Mouse (Mus musculus) layer of hippocampus, postnatal 25 days (tissue): Measurements from ENCODE around the gene Tuba3b. TPM values are rescaled to one million over a fixed set of nuclear protein-coding genes. Genes with fewer than 3 reads are reported as not detected.

ENCODE experiments used
- DNase-seq, 2 experiments: peaks; one replicate each; pipeline ENCODE4 v3.0.0; 2022; ENCODE audit warnings: mixed read lengths in 2 of 2, low spot score in 1 of 2; ENCODE audit errors: extremely low spot score in 1 of 2
- total RNA-seq, 2 experiments: library from RNA; stranded (reverse); gene quantifications; 2 replicates each; pipeline ENCODE4 v1.2.3; 2021

Tuba3b gene
- total RNA-seq, 2 experiments from 2014 or later, result not detected

- DNase-seq, result no peak
These were observed 10.9 kb upstream of the Tuba3b start for GRCm38 (mm10) chr6:145604648-145605047.

GRCm38 (mm10) chr6:145605203-145605602 lies 10.4 kb upstream of the Tuba3b start:
- DNase-seq, result no peak

GRCm38 (mm10) chr6:145607746-145608145 lies 7.8 kb upstream of the Tuba3b start:
- no peak for DNase-seq

- no peak for DNase-seq
These were observed 6.9 kb upstream of the Tuba3b start for GRCm38 (mm10) chr6:145608693-145609092.

DNA sequence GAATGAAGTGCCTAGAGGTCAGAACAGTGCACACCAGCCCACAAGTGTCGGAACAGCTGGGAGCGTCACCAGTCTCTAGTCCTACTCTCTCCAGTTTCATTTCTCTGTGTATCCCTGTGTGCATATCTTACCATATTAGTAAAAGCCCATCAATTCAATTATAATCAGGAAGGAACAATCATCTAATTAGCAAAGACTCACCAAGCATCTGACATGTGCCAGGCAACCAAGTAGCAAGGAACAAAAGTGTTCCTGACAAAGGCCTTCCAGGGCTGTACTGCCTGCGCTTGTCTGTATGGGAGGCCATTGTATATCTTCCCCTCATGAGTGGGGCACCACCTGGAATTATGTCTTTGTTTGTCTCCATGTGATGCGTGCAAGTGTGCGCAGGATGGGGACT lies 4.7 kb upstream of the Tuba3b start:
- no peak for DNase-seq

- no peak for DNase-seq
These were observed 2.9 kb upstream of the Tuba3b start for GRCm38 (mm10) chr6:145612611-145613010.

GRCm38 (mm10) chr6:145614219-145614618 lies 1.3 kb upstream of the Tuba3b start, which contains the start of gene Lmntd1:
TSS of gene Lmntd1 (minus strand) at chr6:145614319.
- DNase-seq, result no peak

- no peak for DNase-seq
These were observed 1.1 kb downstream of the Tuba3b start for GRCm38 (mm10) chr6:145616402-145617229.

DNA sequence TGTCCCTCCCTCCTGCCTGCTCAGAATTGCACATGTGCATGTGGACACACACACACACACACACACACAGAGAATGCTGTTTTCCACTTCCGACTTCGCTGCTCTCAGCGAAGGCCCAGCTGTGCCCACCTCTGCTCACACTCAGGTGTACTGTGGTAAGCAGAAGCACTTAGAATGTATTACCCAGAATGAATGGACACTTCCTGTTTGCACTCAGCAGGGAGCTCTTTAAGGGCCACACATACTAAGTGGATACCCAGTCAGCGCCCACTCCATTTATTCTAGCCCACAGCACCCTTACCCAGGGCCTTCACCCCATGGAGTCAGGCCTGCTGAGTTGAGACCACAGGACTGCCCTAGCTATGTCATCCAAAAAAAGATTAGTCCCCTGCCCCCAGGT lies 7.6 kb downstream of the Tuba3b start:
- no peak for DNase-seq

DNA sequence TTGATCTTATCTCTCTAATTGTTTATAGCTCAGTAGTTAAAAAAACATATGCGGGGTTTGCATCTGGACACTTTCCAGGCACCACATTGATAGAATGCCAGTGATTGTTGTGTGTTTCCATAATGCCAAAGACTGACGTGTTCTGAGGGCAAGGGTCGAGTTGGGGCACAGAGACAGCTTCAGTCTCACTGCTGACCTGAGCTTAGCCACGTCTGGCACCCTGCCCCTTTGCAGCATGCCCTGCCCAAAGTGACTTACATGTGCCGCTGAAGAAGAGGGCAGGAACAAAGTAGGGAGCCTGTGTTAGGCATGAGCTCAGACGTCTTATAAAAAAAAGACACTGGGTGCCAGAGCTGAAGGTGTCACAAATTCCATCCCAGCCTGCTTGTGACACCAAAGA lies 14.7 kb downstream of the Tuba3b start:
- no peak for DNase-seq

DNA sequence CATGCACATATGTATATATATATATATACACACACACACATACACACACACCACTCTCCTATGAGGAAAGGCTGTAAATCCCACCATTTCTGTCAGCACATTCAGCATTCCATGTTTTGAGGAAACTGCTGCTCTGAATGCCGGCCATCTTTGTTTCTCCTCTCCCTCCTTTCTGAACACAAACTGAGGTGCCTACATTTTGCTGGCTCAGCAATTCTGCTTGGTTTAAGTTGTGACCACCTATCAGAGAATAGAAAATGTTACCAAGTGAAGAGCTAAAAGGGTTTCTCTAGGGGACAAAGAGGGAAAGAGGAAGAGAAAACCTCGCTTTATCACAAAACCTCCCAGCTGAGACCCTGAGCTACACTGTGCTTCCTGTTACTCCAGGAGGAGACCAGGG lies 18.9 kb downstream of the Tuba3b start:
- DNase-seq, result no peak

DNA sequence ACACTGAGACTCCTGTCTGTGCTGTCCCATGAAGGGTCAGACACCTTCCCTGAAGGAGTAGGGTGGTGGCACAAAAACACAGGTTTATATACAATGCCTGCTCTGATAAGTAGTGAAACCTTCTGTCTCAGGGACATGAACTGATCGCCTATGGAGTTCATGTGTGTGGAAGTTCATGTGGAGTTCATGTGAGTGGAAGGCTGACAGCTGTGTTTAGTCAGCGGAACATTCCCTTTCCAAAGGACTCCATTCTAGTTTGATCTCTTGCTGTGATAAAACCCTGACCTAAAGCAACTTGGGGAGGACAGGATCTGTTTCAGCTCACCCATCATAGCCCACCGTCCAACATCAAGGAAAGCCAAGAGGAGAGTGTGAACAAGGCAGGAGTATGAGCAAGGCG lies 21.1 kb downstream of the Tuba3b start:
- DNase-seq, result no peak

GRCm38 (mm10) chr6:145638248-145638647 lies 22.7 kb downstream of the Tuba3b start:
- no peak for DNase-seq

GRCm38 (mm10) chr6:145640971-145641506 lies 25.5 kb downstream of the Tuba3b start:
- DNase-seq, result no peak

- no peak for DNase-seq
These were observed 36.4 kb downstream of the Tuba3b start for GRCm38 (mm10) chr6:145651976-145652375.

GRCm38 (mm10) chr6:145652986-145653385 lies 37.4 kb downstream of the Tuba3b start:
- DNase-seq, result no peak

- no peak for DNase-seq
These were observed 38.1 kb downstream of the Tuba3b start for GRCm38 (mm10) chr6:145653626-145654025.

DNA sequence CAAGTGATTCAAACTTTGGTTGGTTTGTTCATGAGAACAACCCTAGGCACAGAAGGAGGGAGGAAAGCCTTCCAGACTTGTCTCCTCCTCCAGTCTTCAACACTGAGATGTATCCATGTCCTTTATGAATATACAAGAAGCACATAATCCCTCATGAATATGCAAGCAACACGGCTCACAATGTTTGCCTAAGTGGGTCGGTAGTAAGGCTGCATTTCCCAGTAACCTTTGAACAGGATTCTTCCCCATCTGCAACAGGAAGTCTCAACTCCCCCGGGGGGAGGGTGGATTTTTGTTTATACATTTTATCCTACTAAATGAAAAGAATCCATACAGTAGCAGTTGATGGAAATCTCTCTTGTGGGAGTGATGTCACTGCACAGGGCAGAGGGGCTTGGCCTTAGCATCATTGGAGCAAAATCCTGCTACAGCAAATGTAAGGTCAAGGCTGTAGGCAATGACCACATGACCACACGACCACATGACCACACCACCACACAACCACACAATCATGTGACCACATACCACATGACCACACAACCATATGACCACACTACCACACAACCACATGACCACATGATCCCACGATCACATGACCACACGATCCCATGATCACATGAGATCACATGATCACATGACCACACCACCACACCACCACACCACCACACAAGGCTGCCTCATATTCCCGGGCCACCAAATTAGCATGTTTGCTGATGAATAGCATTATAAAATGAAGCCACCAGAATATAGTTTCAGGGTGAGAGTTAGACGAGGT lies 38.7 kb downstream of the Tuba3b start:
- no peak for DNase-seq

DNA sequence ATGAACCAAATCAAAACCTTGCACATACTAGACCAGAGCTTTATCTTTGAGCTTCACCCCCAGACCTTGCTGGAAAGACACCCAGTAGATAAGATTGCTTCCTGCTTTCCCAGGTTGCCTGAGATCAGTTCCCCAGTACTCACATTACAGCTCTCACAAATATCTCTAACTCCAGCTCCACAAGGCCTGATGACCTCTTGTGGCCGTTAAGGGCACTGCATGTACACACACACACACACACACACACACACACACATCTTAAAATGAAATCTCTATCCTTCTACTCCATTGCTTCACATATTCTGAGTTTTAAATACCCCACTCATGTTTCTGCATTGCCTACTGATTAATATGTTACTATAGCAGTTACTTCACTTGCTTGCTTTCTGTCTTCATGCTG lies 40.1 kb downstream of the Tuba3b start:
- no peak for DNase-seq

- DNase-seq, result no peak
These were observed 41.4 kb downstream of the Tuba3b start for GRCm38 (mm10) chr6:145656740-145657591.
